Mouse (Mus musculus) kidney, postnatal 0 days (tissue): ENCODE data around the gene Epha2. TPM values are rescaled to one million over a fixed set of nuclear protein-coding genes. Genes with fewer than 3 reads are reported as not detected.

ENCODE experiments used
- ATAC-seq: fragments of 200-750 bp; cut with Nextera tagmentation; replicated peaks from 2 replicates; pipeline ENCODE4 v1.8.0; 2017; ENCODE audit warnings: low read depth, moderate number of reproducible peaks, moderate TSS enrichment, moderate library complexity; ENCODE audit not compliant: low FRiP score
- DNase-seq: peaks from one replicate; pipeline ENCODE4 v3.0.0-alpha.2; 2016; ENCODE audit warnings: low spot score
- H3K27ac ChIP-seq: fragments of 300-500 bp; sonication (generic); 2 replicates; pipeline ENCODE4 v1.5.1; 2014; ENCODE audit warnings: mild to moderate bottlenecking
- H3K27me3 ChIP-seq: fragments of 300-500 bp; sonication (generic); 2 replicates; pipeline ENCODE4 v1.6.1; 2014; ENCODE audit warnings: low read length, mixed read lengths; ENCODE audit not compliant: insufficient read depth
- H3K36me3 ChIP-seq: fragments of 300-500 bp; sonication (generic); 2 replicates; pipeline ENCODE4 v1.6.1; 2014; ENCODE audit warnings: low read length, mixed read lengths; ENCODE audit not compliant: insufficient read depth
- H3K4me1 ChIP-seq: fragments of 300-500 bp; sonication (generic); replicated peaks from 2 replicates; pipeline ENCODE4 v1.6.1; 2014; ENCODE audit warnings: antibody characterized with exemption, low read length, mixed read lengths; ENCODE audit not compliant: insufficient read depth
- H3K4me2 ChIP-seq: fragments of 300-500 bp; sonication (generic); 2 replicates; pipeline ENCODE4 v1.6.1; 2014; ENCODE audit warnings: mild to moderate bottlenecking, low read length, moderate library complexity, mixed read lengths
- H3K4me3 ChIP-seq: fragments of 300-500 bp; sonication (generic); replicated peaks from 2 replicates; pipeline ENCODE4 v1.5.1; 2014; ENCODE audit warnings: low read depth, low read length
- H3K9ac ChIP-seq: fragments of 300-500 bp; sonication (generic); 2 replicates; pipeline ENCODE4 v1.6.1; 2014; ENCODE audit warnings: low read depth, low read length
- H3K9me3 ChIP-seq: fragments of 300-500 bp; sonication (generic); replicated peaks from 2 replicates; pipeline ENCODE4 v1.6.1; 2016; ENCODE audit warnings: low read length, inconsistent platforms, mixed read lengths
- CTCF ChIP-seq: IDR thresholded peaks from 2 replicates; pipeline ENCODE4 v1.5.1; 2016; ENCODE audit warnings: antibody characterized with exemption, low read depth, mild to moderate bottlenecking, moderate library complexity
- WGBS: fragments of 180-500 bp; shearing (Covaris S2); extraction: QIAGEN DNeasy Blood & Tissue Kit; methylation state at CpG from one replicate; pipeline ENCODE4 v1.1.7; 2014; 5-methylcytosine and 5-hydroxymethylcytosine counted together
- polyA plus RNA-seq: library from polyadenylated mRNA; unstranded; fragments of >200 nt; fragmentation: Nextera tagmentation; extraction: Ambion mirVana; gene quantifications from 2 replicates; pipeline ENCODE4 v1.2.1, GENCODE M21; 2015

Epha2 gene
- polyA plus RNA-seq, 1 experiment from 2014 or later: 5.6 TPM

- TF ChIP-seq CTCF: no peak
- Histone ChIP-seq H3K4me3 (no peak overlapping the region), H3K27me3 (no peaks in the 10 kb centered on the region), H3K36me3 (no peaks in the 10 kb centered on the region), H3K9me3 (no peaks in the 10 kb centered on the region), H3K4me2 (no peak overlapping the region), H3K4me1 (peaks cover 8% of the 10 kb centered on the region; the same call in 1 of the 2 replicates), H3K9ac (no peak overlapping the region), H3K27ac (no peak overlapping the region)
- DNase-seq (no peak), ATAC-seq (no peak)
- 61% methylated on average over 15 of the region's 15 CpGs for WGBS
Observed at GRCm38 (mm10) chr4:141270201-141270940, 30.7 kb upstream of the Epha2 start.

DNA sequence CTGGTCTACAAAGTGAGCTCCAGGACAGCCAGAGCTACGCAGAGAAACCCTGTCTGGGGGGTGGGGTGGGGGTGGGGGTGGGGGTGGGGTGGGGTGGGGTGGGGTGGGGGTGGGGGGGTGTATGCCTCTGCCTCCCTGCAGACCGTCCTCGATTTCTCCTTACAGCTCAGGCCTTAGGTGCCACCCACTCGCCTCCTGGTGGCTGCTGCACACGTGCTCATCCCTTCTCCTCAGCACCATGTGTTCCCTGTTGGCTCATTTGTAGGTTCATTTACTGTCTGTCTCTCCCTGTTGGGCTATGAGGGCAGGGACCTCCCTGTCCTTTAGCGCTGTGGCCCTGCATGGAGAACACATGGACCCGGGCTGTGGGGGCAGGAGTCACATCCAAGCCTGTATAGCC, 29.8 kb upstream of the Epha2 start:
- no peak; the same call in 1 of the 2 replicates for ATAC-seq
- 69% methylated on average over 7 of the region's 7 CpGs for WGBS
- H3K4me1 ChIP-seq: peaks cover 8% of the 10 kb centered on the region; the same call in 1 of the 2 replicates
- H3K4me2 ChIP-seq: no peak overlapping the region
- H3K9ac ChIP-seq: no peak overlapping the region
- H3K27ac ChIP-seq: no peak overlapping the region
- peak; percentile 40; the same call in 1 of the 2 replicates for TF ChIP-seq CTCF
- no peak overlapping the region for H3K4me3 ChIP-seq
- DNase-seq: no peak
- H3K9me3 ChIP-seq: no peaks in the 10 kb centered on the region
- no peaks in the 10 kb centered on the region for H3K27me3 ChIP-seq
- no peaks in the 10 kb centered on the region for H3K36me3 ChIP-seq

DNA sequence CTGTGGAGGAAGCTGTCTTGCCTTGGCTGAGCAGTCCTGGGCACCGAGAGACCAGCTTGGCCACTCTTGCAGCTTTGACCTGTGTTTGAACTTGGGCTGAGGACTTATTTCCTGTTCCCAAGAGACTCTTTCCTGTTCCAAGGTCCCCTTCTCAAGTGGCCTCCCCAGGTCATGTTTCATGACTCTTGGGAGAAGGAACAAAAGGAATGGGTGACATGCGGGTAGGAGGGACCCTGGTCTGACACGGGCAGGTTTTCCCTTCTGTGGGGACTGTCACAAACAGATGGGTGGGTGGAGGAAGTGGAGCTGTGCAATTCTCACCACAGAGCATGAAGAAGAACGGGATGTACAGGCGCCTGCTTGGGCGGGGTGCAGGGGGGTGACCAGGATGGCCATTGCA, 29.3 kb upstream of the Epha2 start:
- Histone ChIP-seq H3K27me3 (no peaks in the 10 kb centered on the region), H3K9me3 (no peaks in the 10 kb centered on the region), H3K36me3 (no peaks in the 10 kb centered on the region), H3K4me1 (peaks cover 8% of the 10 kb centered on the region; the same call in 1 of the 2 replicates), H3K9ac (no peak overlapping the region), H3K27ac (0 out of 2 replicates have a peak overlapping the region, but pooled peaks have one; percentile 51), H3K4me3 (no peak overlapping the region), H3K4me2 (no peak overlapping the region)
- ATAC-seq (0 out of 2 replicates have a peak, but pooled peaks have one; percentile 3), DNase-seq (peak; percentile 53)
- WGBS: 50% methylated on average over 6 of the region's 6 CpGs
- no peak for TF ChIP-seq CTCF

DNA sequence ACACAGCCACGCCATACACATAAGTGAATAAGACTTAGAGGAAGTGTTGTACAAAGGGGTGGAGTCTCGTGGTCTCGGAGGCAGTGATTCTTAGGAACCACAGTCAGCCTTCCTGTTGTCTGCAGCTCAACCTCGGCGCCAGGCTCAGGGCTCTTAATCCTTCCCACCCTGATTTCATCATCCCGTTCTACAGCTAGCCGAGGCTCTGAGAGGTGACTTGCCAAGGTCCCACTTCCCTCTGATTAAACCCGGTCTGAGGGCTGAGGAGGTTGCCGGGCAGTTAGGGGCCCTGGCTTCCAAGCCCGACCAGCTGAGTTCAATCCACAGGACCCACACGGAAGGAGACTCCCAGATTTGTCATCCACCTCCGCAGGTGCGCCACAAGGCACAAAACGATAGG, 28.2 kb upstream of the Epha2 start:
- DNase-seq: peak; percentile 66
- Histone ChIP-seq H3K9ac (no peak overlapping the region), H3K36me3 (no peaks in the 10 kb centered on the region), H3K27me3 (no peaks in the 10 kb centered on the region), H3K4me3 (no peak overlapping the region), H3K4me2 (peak overlapping the region; percentile 44), H3K27ac (peak overlapping the region; percentile 38; the same call in 1 of the 2 replicates), H3K9me3 (no peaks in the 10 kb centered on the region), H3K4me1 (peaks cover 12% of the 10 kb centered on the region)
- ATAC-seq: no peak
- WGBS: 18% methylated on average over 14 of the region's 14 CpGs
- TF ChIP-seq CTCF: no peak

- Histone ChIP-seq H3K36me3 (no peaks in the 10 kb centered on the region), H3K9ac (no peak overlapping the region), H3K4me3 (no peak overlapping the region), H3K4me1 (peaks cover 15% of the 10 kb centered on the region), H3K27ac (no peak overlapping the region; the same call in 1 of the 2 replicates), H3K4me2 (peak overlapping the region; percentile 44), H3K9me3 (no peaks in the 10 kb centered on the region), H3K27me3 (no peaks in the 10 kb centered on the region)
- 22% methylated on average over 12 of the region's 12 CpGs for WGBS
- DNase-seq: peak; percentile 94
- ATAC-seq: peak; percentile 55
- peak; percentile 100 for TF ChIP-seq CTCF
Observed at GRCm38 (mm10) chr4:141273296-141273695, 27.7 kb upstream of the Epha2 start.

- no peak for TF ChIP-seq CTCF
- Histone ChIP-seq H3K4me2 (no peak overlapping the region), H3K4me3 (no peak overlapping the region), H3K27ac (no peak overlapping the region), H3K27me3 (no peaks in the 10 kb centered on the region), H3K4me1 (peaks cover 24% of the 10 kb centered on the region), H3K9ac (no peak overlapping the region), H3K9me3 (no peaks in the 10 kb centered on the region), H3K36me3 (no peaks in the 10 kb centered on the region)
- DNase-seq (no peak), ATAC-seq (no peak)
- 54% methylated on average over 23 of the region's 23 CpGs for WGBS
Observed at GRCm38 (mm10) chr4:141274485-141275341, 26.3 kb upstream of the Epha2 start.
